Mouse (Mus musculus): ENCODE measurements around the gene Imp3. TPM values are rescaled to one million over a fixed set of nuclear protein-coding genes. Genes with fewer than 3 reads are reported as not detected.
"Not testable (repeated sequence)": the region's sequence is repeated elsewhere in the genome, so short reads cannot be mapped to it uniquely, and the experiment has no call there.

Imp3 gene
- polyA plus RNA-seq, 1 experiment from 2014 or later, result 74.5 TPM

- H3K9ac ChIP-seq, result no peak overlapping the region
- ATAC-seq, result peak; percentile 30; the same call in 1 of the 2 replicates
- H3K27me3 ChIP-seq (replicated peaks), result no peaks in the 10 kb centered on the region
- no peak overlapping the region for H3K4me3 ChIP-seq (replicated peaks)
- 30% methylated on average over 9 of the region's 9 CpGs for WGBS
- H3K4me1 ChIP-seq (replicated peaks), result peaks cover 2% of the 10 kb centered on the region
- no peak overlapping the region for H3K27ac ChIP-seq
- H3K4me2 ChIP-seq (replicated peaks), result no peak overlapping the region; the same call in 1 of the 2 replicates
- H3K9me3 ChIP-seq, result no peaks in the 10 kb centered on the region
- no peaks in the 10 kb centered on the region for H3K36me3 ChIP-seq
Observed at GRCm38 (mm10) chr9:56900571-56900970, 36.7 kb upstream of the Imp3 start.

- Histone ChIP-seq H3K27me3 (replicated peaks) (no peaks in the 10 kb centered on the region), H3K4me2 (replicated peaks) (no peak overlapping the region; the same call in 1 of the 2 replicates), H3K9me3 (no peaks in the 10 kb centered on the region), H3K36me3 (no peaks in the 10 kb centered on the region), H3K27ac (no peak overlapping the region), H3K4me3 (replicated peaks) (no peak overlapping the region), H3K4me1 (replicated peaks) (peaks cover 2% of the 10 kb centered on the region), H3K9ac (no peak overlapping the region)
- peak; percentile 83 for ATAC-seq
- WGBS, result 49% methylated on average over 8 of the region's 8 CpGs
Observed at GRCm38 (mm10) chr9:56901187-56901586, 36.1 kb upstream of the Imp3 start.

GRCm38 (mm10) chr9:56903662-56904061, 33.6 kb upstream of the Imp3 start:
- Histone ChIP-seq H3K9ac (no peak overlapping the region), H3K27ac (no peak overlapping the region), H3K27me3 (replicated peaks) (no peaks in the 10 kb centered on the region), H3K4me2 (replicated peaks) (no peak overlapping the region), H3K4me3 (replicated peaks) (no peak overlapping the region), H3K9me3 (no peaks in the 10 kb centered on the region), H3K4me1 (replicated peaks) (peaks cover 2% of the 10 kb centered on the region), H3K36me3 (no peaks in the 10 kb centered on the region)
- WGBS, result 83% methylated on average over 3 of the region's 3 CpGs
- no peak for ATAC-seq

GRCm38 (mm10) chr9:56907549-56907948, 29.7 kb upstream of the Imp3 start:
- no peaks in the 10 kb centered on the region for H3K9me3 ChIP-seq
- H3K4me1 ChIP-seq (replicated peaks), result no peaks in the 10 kb centered on the region
- no peaks in the 10 kb centered on the region for H3K36me3 ChIP-seq
- no peak overlapping the region for H3K4me3 ChIP-seq (replicated peaks)
- WGBS, result 75% methylated on average over 9 of the region's 9 CpGs
- H3K9ac ChIP-seq, result no peak overlapping the region
- no peak overlapping the region for H3K27ac ChIP-seq
- H3K27me3 ChIP-seq (replicated peaks), result no peaks in the 10 kb centered on the region
- H3K4me2 ChIP-seq (replicated peaks), result no peak overlapping the region
- peak; percentile 34; the same call in 1 of the 2 replicates for ATAC-seq

GRCm38 (mm10) chr9:56909991-56910390, 27.3 kb upstream of the Imp3 start:
- H3K4me1 ChIP-seq (replicated peaks); H3K9ac ChIP-seq; H3K27ac ChIP-seq; H3K4me3 ChIP-seq (replicated peaks); H3K9me3 ChIP-seq; H3K36me3 ChIP-seq; H3K27me3 ChIP-seq (replicated peaks); H3K4me2 ChIP-seq (replicated peaks); ATAC-seq: not testable (repeated sequence)
- 44% methylated on average over 4 of the region's 4 CpGs for WGBS

- 0 out of 2 replicates have a peak, but pooled peaks cover 4% of the 10 kb centered on the region for H3K36me3 ChIP-seq
- WGBS, result 46% methylated on average over 1 of the region's 1 CpGs
Observed at GRCm38 (mm10) chr9:56911017-56911416, 26.3 kb upstream of the Imp3 start.

GRCm38 (mm10) chr9:56913991-56914390, 23.3 kb upstream of the Imp3 start:
- H3K36me3 ChIP-seq, result peaks cover 20% of the 10 kb centered on the region
- no peak for ATAC-seq
- no peak overlapping the region for H3K4me3 ChIP-seq (replicated peaks)
- no peaks in the 10 kb centered on the region for H3K9me3 ChIP-seq
- H3K27ac ChIP-seq, result no peak overlapping the region
- no peaks in the 10 kb centered on the region for H3K27me3 ChIP-seq (replicated peaks)
- no peak overlapping the region for H3K4me2 ChIP-seq (replicated peaks)
- no peaks in the 10 kb centered on the region for H3K4me1 ChIP-seq (replicated peaks)
- H3K9ac ChIP-seq, result no peak overlapping the region
- 70% methylated on average over 9 of the region's 9 CpGs for WGBS

More at GRCm38 (mm10) chr9:56911017-56911416, 26.3 kb upstream of the Imp3 start:
- Histone ChIP-seq H3K27ac (no peak overlapping the region), H3K27me3 (replicated peaks) (no peaks in the 10 kb centered on the region), H3K4me1 (replicated peaks) (no peaks in the 10 kb centered on the region), H3K9ac (no peak overlapping the region), H3K9me3 (no peaks in the 10 kb centered on the region), H3K4me2 (replicated peaks) (no peak overlapping the region), H3K4me3 (replicated peaks) (no peak overlapping the region)
- no peak for ATAC-seq

- no peak for ATAC-seq
- H3K9ac ChIP-seq, result no peak overlapping the region
- peaks cover 20% of the 10 kb centered on the region for H3K36me3 ChIP-seq
- H3K4me3 ChIP-seq (replicated peaks), result no peak overlapping the region
- no peaks in the 10 kb centered on the region for H3K4me1 ChIP-seq (replicated peaks)
- no peaks in the 10 kb centered on the region for H3K27me3 ChIP-seq (replicated peaks)
- no peaks in the 10 kb centered on the region for H3K9me3 ChIP-seq
- 75% methylated on average over 1 of the region's 1 CpGs for WGBS
- H3K4me2 ChIP-seq (replicated peaks), result no peak overlapping the region
- H3K27ac ChIP-seq, result no peak overlapping the region
Observed at GRCm38 (mm10) chr9:56915116-56915515, 22.2 kb upstream of the Imp3 start.

- Histone ChIP-seq H3K27me3 (replicated peaks) (no peaks in the 10 kb centered on the region), H3K4me3 (replicated peaks) (no peak overlapping the region), H3K36me3 (peaks cover 20% of the 10 kb centered on the region), H3K27ac (no peak overlapping the region), H3K4me2 (replicated peaks) (no peak overlapping the region), H3K4me1 (replicated peaks) (no peaks in the 10 kb centered on the region), H3K9me3 (no peaks in the 10 kb centered on the region), H3K9ac (no peak overlapping the region)
- no peak for ATAC-seq
- 70% methylated on average over 5 of the region's 5 CpGs for WGBS
Observed at GRCm38 (mm10) chr9:56915695-56916410, 21.4 kb upstream of the Imp3 start.

- Histone ChIP-seq H3K4me1 (replicated peaks) (no peaks in the 10 kb centered on the region), H3K36me3 (peaks cover 26% of the 10 kb centered on the region), H3K9me3 (no peaks in the 10 kb centered on the region), H3K4me3 (replicated peaks) (no peak overlapping the region), H3K9ac (no peak overlapping the region), H3K27me3 (replicated peaks) (no peaks in the 10 kb centered on the region), H3K27ac (no peak overlapping the region), H3K4me2 (replicated peaks) (no peak overlapping the region)
- ATAC-seq, result no peak
- 74% methylated on average over 2 of the region's 2 CpGs for WGBS
Observed at GRCm38 (mm10) chr9:56917131-56917530, 20.1 kb upstream of the Imp3 start.

- Histone ChIP-seq H3K9me3 (no peaks in the 10 kb centered on the region), H3K9ac (no peak overlapping the region), H3K4me3 (replicated peaks) (no peak overlapping the region), H3K4me2 (replicated peaks) (no peak overlapping the region), H3K27me3 (replicated peaks) (no peaks in the 10 kb centered on the region), H3K36me3 (peaks cover 29% of the 10 kb centered on the region), H3K4me1 (replicated peaks) (peaks cover 5% of the 10 kb centered on the region; the same call in 1 of the 2 replicates), H3K27ac (no peak overlapping the region)
- ATAC-seq, result no peak
- WGBS, result 90% methylated on average over 13 of the region's 13 CpGs
Observed at GRCm38 (mm10) chr9:56918466-56918865, 18.8 kb upstream of the Imp3 start.

- H3K4me2 ChIP-seq (replicated peaks), result peak overlapping the region; percentile 90
- H3K36me3 ChIP-seq, result peaks cover 13% of the 10 kb centered on the region
- H3K9me3 ChIP-seq, result no peaks in the 10 kb centered on the region
- H3K27ac ChIP-seq, result 0 out of 2 replicates have a peak overlapping the region, but pooled peaks have one; percentile 24
- 96% methylated on average over 4 of the region's 4 CpGs for WGBS
- ATAC-seq, result no peak
- no peak overlapping the region for H3K4me3 ChIP-seq (replicated peaks)
- no peak overlapping the region for H3K9ac ChIP-seq
- no peaks in the 10 kb centered on the region for H3K27me3 ChIP-seq (replicated peaks)
- H3K4me1 ChIP-seq (replicated peaks), result peaks cover 36% of the 10 kb centered on the region
Observed at GRCm38 (mm10) chr9:56922746-56923145, 14.5 kb upstream of the Imp3 start.

Measured in intestine, embryonic 15.5 days (tissue).